Mouse (Mus musculus) central nervous system, embryonic 14 days (tissue): Measurements from ENCODE around the gene Prss41. TPM values are rescaled to one million over a fixed set of nuclear protein-coding genes. Genes with fewer than 3 reads are reported as not detected.

Source experiments
- polyA plus RNA-seq: library from polyadenylated mRNA; depleted of rRNA; stranded (reverse); fragments of >200 nt; gene quantifications from 2 replicates; pipeline ENCODE4 v1.2.3, GENCODE M21; 2012; rRNA removed

Gene Prss41
- 1.9 TPM in 2 replicates for polyA plus RNA-seq

GRCm38 (mm10) chr17:23843812-23844273, at the start of gene Prss41, which contains the start of gene Prss32:
Gene Prss41, minus strand, starts transcription at chr17:23844172.
Gene Prss32, plus strand, starts transcription at chr17:23843855.

GRCm38 (mm10) chr17:23880576-23880975, 36.6 kb upstream of the Prss41 start, which contains the start of the genes Dcpp1 and Dcpp2:
Gene Dcpp1, plus strand, starts transcription at chr17:23880876.
Gene Dcpp2, plus strand, starts transcription at chr17:23880880.

GRCm38 (mm10) chr17:23867756-23868155, 23.8 kb upstream of the Prss41 start, which contains the start of gene Prss21:
Gene Prss21, plus strand, starts transcription at chr17:23868056.

GRCm38 (mm10) chr17:23836006-23836575, 7.9 kb downstream of the Prss41 start, which contains the start of gene Prss33:
Gene Prss33, minus strand, starts transcription at chr17:23836056.

GRCm38 (mm10) chr17:23829064-23829619, 14.8 kb downstream of the Prss41 start, which contains the start of gene Elob:
Gene Elob, minus strand, starts transcription at chr17:23829136.

GRCm38 (mm10) chr17:23790269-23791078, 53.5 kb downstream of the Prss41 start, which contains the start of gene Srrm2:
Gene Srrm2, plus strand, starts transcription at chr17:23790532.

Other genes starting within 250 kb of the Prss41 start
- gene Zfp13, start 244.7 kb downstream of the Prss41 start, polyA plus RNA-seq: 41.5 and 42.5 TPM in 2 replicates
- 0.09 and 0.25 TPM in 2 replicates for gene Zscan10, start 243.3 kb downstream of the Prss41 start, polyA plus RNA-seq
- gene Mmp25, start 198.9 kb downstream of the Prss41 start, polyA plus RNA-seq: 1.3 and 1.7 TPM in 2 replicates
- 0.15 and 0.43 TPM in 2 replicates for gene Bicdl2, start 183.7 kb downstream of the Prss41 start, polyA plus RNA-seq
- 82.1 and 90.1 TPM in 2 replicates for gene Hcfc1r1, start 170.6 kb downstream of the Prss41 start, polyA plus RNA-seq
- 47.0 and 47.3 TPM in 2 replicates for gene Thoc6, start 170.3 kb downstream of the Prss41 start, polyA plus RNA-seq
- 2.6 and 4.7 TPM in 2 replicates for gene Tnfrsf12a, start 166.7 kb downstream of the Prss41 start, polyA plus RNA-seq
- 0.39 and 7.4 TPM in 2 replicates for gene Cldn6, start 164.9 kb downstream of the Prss41 start, polyA plus RNA-seq
- 0.92 and 2.9 TPM in 2 replicates for gene Cldn9, start 160.1 kb downstream of the Prss41 start, polyA plus RNA-seq
- gene 1520401A03Rik, start 121.4 kb downstream of the Prss41 start, polyA plus RNA-seq: 0.15 and 0.78 TPM in 2 replicates
- 38.5 and 40.6 TPM in 2 replicates for gene Pkmyt1, start 117.8 kb downstream of the Prss41 start, polyA plus RNA-seq
- gene Paqr4, start 103.3 kb downstream of the Prss41 start, polyA plus RNA-seq: 23.6 and 25.2 TPM in 2 replicates
- gene Kremen2, start 98.3 kb downstream of the Prss41 start, polyA plus RNA-seq: 1.1 and 6.0 TPM in 2 replicates
- gene Flywch1, start 72.6 kb downstream of the Prss41 start, polyA plus RNA-seq: 97.4 and 99.1 TPM in 2 replicates
- 44.8 and 54.5 TPM in 2 replicates for gene Flywch2, start 58.1 kb downstream of the Prss41 start, polyA plus RNA-seq
- 634 and 697 TPM in 2 replicates for gene Srrm2, start 53.6 kb downstream of the Prss41 start, polyA plus RNA-seq
- 905 and 997 TPM in 2 replicates for gene Elob, start 15.0 kb downstream of the Prss41 start, polyA plus RNA-seq
- 0.31 and 0.74 TPM in 2 replicates for gene Prss33, start 8.1 kb downstream of the Prss41 start, polyA plus RNA-seq
- 0.10 and 0.16 TPM in 2 replicates for gene Prss32, start 317 bp downstream of the Prss41 start, polyA plus RNA-seq
- gene Prss21, start 23.9 kb upstream of the Prss41 start, polyA plus RNA-seq: not detected in 2 replicates
- 0.23 TPM in 1 of 2 replicates, not detected in the other for gene Dcpp1, start 36.7 kb upstream of the Prss41 start, polyA plus RNA-seq
- gene Dcpp2, start 36.7 kb upstream of the Prss41 start, polyA plus RNA-seq: not detected in 2 replicates
- 0.33 TPM in 1 of 2 replicates, not detected in the other for gene Dcpp3, start 73.3 kb upstream of the Prss41 start, polyA plus RNA-seq
- gene Sbp, start 97.5 kb upstream of the Prss41 start, polyA plus RNA-seq: not detected in 2 replicates
- gene Sbpl, start 111.1 kb upstream of the Prss41 start, polyA plus RNA-seq: not detected in 2 replicates
- 0.04 TPM in 1 of 2 replicates, not detected in the other for gene Prss30, start 136.4 kb upstream of the Prss41 start, polyA plus RNA-seq
- gene Prss22, start 153.9 kb upstream of the Prss41 start, polyA plus RNA-seq: 0.24 TPM in 1 of 2 replicates, not detected in the other
- 0.16 TPM in 1 of 2 replicates, not detected in the other for gene Prss27, start 194.0 kb upstream of the Prss41 start, polyA plus RNA-seq
- gene Kctd5, start 229.3 kb upstream of the Prss41 start, polyA plus RNA-seq: 62.4 and 69.4 TPM in 2 replicates